Mouse (Mus musculus) heart, postnatal 0 days (tissue): Measurements from ENCODE around the gene Rnase2a. TPM values are rescaled to one million over a fixed set of nuclear protein-coding genes. Genes with fewer than 3 reads are reported as not detected.
"Not testable (repeated sequence)": the region's sequence is repeated elsewhere in the genome, so short reads cannot be mapped to it uniquely, and the experiment has no call there.

Source experiments
- ATAC-seq: fragments of 200-750 bp; cut with Nextera tagmentation; 2 replicates; pipeline ENCODE4 v1.8.0; 2017; ENCODE audit warnings: low read depth, moderate number of reproducible peaks, moderate library complexity; ENCODE audit not compliant: insufficient read depth
- DNase-seq: peaks from one replicate; pipeline ENCODE4 v3.0.0-alpha.2; 2016; ENCODE audit warnings: low spot score
- H3K27ac ChIP-seq: fragments of 300-500 bp; sonication (generic); 2 replicates; pipeline ENCODE4 v1.5.1; 2014; ENCODE audit warnings: low read depth, mild to moderate bottlenecking
- H3K27me3 ChIP-seq: fragments of 300-500 bp; sonication (generic); 2 replicates; pipeline ENCODE4 v1.6.1; 2014; ENCODE audit warnings: low read length, mixed read lengths; ENCODE audit not compliant: control insufficient read depth, insufficient read depth
- H3K36me3 ChIP-seq: fragments of 300-500 bp; sonication (generic); replicated peaks from 2 replicates; pipeline ENCODE4 v1.6.1; 2014; ENCODE audit warnings: low read length, mixed read lengths; ENCODE audit not compliant: control insufficient read depth, insufficient read depth
- H3K4me1 ChIP-seq: fragments of 300-500 bp; sonication (generic); 2 replicates; pipeline ENCODE4 v1.6.1; 2014; ENCODE audit warnings: antibody characterized with exemption; ENCODE audit not compliant: control insufficient read depth, insufficient read depth
- H3K4me2 ChIP-seq: fragments of 300-500 bp; sonication (generic); 2 replicates; pipeline ENCODE4 v1.6.1; 2014; ENCODE audit warnings: low read depth, mild to moderate bottlenecking, low read length, moderate library complexity
- H3K4me3 ChIP-seq: fragments of 300-500 bp; sonication (generic); 2 replicates; pipeline ENCODE4 v1.5.1; 2014; ENCODE audit warnings: low read depth, low read length
- H3K9ac ChIP-seq: fragments of 300-500 bp; sonication (generic); replicated peaks from 2 replicates; pipeline ENCODE4 v1.6.1; 2014; ENCODE audit warnings: low read depth, low read length, mixed read lengths
- H3K9me3 ChIP-seq: fragments of 300-500 bp; sonication (generic); replicated peaks from 2 replicates; pipeline ENCODE4 v1.6.1; 2016; ENCODE audit warnings: low read length; ENCODE audit not compliant: control insufficient read depth
- CTCF ChIP-seq: IDR thresholded peaks from 2 replicates; pipeline ENCODE4 v1.5.1; 2016; ENCODE audit warnings: antibody characterized with exemption, control low read depth, low read depth
- EP300 ChIP-seq: IDR thresholded peaks from 2 replicates; pipeline ENCODE4 v1.6.1; 2016; ENCODE audit warnings: antibody characterized with exemption, low read depth
- WGBS: fragments of 180-500 bp; shearing (Covaris S2); extraction: QIAGEN DNeasy Blood & Tissue Kit; methylation state at CpG from one replicate; pipeline ENCODE4 v1.1.7; 2014; 5-methylcytosine and 5-hydroxymethylcytosine counted together
- polyA plus RNA-seq: library from polyadenylated mRNA; unstranded; fragments of >200 nt; fragmentation: Nextera tagmentation; extraction: Ambion mirVana; gene quantifications from 2 replicates; pipeline ENCODE4 v1.2.1, GENCODE M21; 2015
- total RNA-seq: library from RNA; depleted of rRNA; stranded (reverse); fragments of >200 nt; gene quantifications from 2 replicates; pipeline ENCODE4 v1.2.3, GENCODE M21; 2014; ENCODE audit warnings: low replicate concordance

The Rnase2a gene
- total and polyA plus RNA-seq, 2 experiments from 2014 or later: not detected

DNA sequence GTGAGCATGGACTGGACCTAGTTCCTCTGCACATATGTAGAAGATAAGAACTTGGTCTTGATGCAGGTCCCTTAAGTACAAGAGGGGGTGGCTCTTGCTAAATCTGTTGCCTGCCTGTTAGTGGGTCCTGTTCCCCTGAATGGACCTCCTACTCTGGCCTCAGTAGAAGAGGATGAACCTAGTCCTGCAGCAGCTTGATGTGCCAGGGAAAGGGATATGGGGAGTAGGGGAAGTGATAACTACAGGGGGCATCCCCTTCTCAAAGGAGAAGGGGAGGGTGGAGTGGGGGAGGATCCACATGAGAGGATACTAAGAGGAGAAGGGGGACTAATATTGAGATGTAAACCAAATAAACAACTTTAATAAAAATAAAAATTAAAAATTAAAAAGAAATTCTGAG, 6.5 kb upstream of the Rnase2a start:
- H3K27ac ChIP-seq: no peak overlapping the region
- no peak overlapping the region for H3K9ac ChIP-seq
- DNase-seq (no peak), ATAC-seq (no peak)
- H3K36me3 ChIP-seq: no peaks in the 10 kb centered on the region
- peaks cover 3% of the 10 kb centered on the region; the same call in 1 of the 2 replicates for H3K4me1 ChIP-seq
- no peaks in the 10 kb centered on the region for H3K9me3 ChIP-seq
- no peaks in the 10 kb centered on the region for H3K27me3 ChIP-seq
- TF ChIP-seq CTCF: no peak
- no peak for TF ChIP-seq EP300
- no peak overlapping the region for H3K4me3 ChIP-seq
- no peak overlapping the region for H3K4me2 ChIP-seq

DNA sequence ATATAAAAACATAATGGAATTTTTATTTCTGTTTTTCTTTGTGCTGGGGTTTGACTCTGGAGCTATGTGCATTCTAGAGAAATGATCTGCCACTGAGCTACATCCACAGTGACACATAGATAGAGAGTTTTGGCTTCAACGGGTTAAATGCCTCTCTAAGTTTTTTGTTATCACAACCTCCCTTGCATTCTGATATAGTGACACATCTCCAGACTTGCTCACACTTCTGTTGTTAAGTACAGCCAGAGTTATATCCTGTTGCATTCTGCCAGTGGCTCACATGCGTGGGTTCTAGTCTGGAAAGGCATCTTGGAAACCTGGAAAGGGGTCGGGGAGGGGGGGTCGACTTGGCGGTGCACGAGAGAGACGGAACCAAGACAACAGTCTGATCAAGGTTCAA, 3.8 kb upstream of the Rnase2a start:
- no peak overlapping the region for H3K27ac ChIP-seq
- TF ChIP-seq CTCF (no peak), EP300 (no peak)
- 73% methylated on average over 7 of the region's 7 CpGs for WGBS

DNA sequence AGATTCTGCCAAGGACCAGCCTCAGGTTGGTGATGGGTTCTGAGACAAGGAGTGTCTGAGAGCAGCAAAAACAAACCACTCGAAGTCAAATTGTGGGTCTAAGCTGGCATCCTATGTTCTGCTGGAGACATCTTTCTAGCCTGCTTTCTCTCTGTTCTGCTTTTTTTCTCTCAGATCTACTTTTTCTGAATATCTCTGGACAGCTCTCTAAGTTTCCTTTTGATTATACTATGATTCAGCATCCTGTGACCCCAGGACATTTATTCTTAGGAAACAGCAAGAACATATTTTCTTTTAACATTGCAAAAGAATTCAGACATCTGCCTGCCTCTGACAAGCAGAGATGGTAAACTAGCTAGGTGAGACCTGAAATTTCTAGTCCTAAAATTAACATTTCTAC, 2.3 kb downstream of the Rnase2a start:
- no peak for DNase-seq
- 72% methylated on average over 1 of the region's 1 CpGs for WGBS

More for the DNA sequence above, 3.8 kb upstream of the Rnase2a start:
- H3K4me1 ChIP-seq: no peaks in the 10 kb centered on the region
- H3K4me2 ChIP-seq: no peak overlapping the region
- H3K9me3 ChIP-seq: no peaks in the 10 kb centered on the region
- no peak overlapping the region for H3K4me3 ChIP-seq
- no peaks in the 10 kb centered on the region for H3K36me3 ChIP-seq
- H3K27me3 ChIP-seq: no peaks in the 10 kb centered on the region
- ATAC-seq (no peak), DNase-seq (no peak)
- no peak overlapping the region for H3K9ac ChIP-seq

DNA sequence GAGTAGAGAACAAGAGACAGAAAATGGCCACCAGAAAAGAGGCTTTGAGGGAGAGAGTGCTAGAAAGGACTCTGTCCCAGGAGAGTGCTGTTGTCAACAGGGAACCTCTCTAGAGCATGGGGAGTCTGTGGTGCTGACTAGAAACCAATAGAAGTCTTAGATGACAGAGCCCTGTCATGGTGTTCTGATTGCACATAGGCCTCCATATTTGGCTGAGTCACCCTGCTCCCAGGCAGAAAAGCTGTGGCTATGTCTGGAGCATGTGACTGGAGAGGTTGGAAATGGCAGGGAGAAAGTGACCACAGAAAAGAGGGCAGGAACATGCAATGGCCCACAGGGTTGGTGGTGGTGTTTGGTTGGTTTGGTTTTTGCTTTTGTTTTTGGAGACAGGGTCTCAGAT, 3.7 kb downstream of the Rnase2a start:
- H3K36me3 ChIP-seq, H3K4me3 ChIP-seq, H3K27ac ChIP-seq, H3K27me3 ChIP-seq, DNase-seq, H3K9me3 ChIP-seq, H3K4me1 ChIP-seq, H3K9ac ChIP-seq, H3K4me2 ChIP-seq, ATAC-seq: not testable (repeated sequence)

More for the DNA sequence above, 2.3 kb downstream of the Rnase2a start:
- H3K9me3 ChIP-seq: no peaks in the 10 kb centered on the region
- no peaks in the 10 kb centered on the region for H3K27me3 ChIP-seq
- no peaks in the 10 kb centered on the region for H3K4me1 ChIP-seq
- H3K4me2 ChIP-seq: no peak overlapping the region
- H3K36me3 ChIP-seq: no peaks in the 10 kb centered on the region
- no peak overlapping the region for H3K9ac ChIP-seq
- no peak for TF ChIP-seq CTCF
- no peak overlapping the region for H3K4me3 ChIP-seq
- no peak for ATAC-seq
- H3K27ac ChIP-seq: no peak overlapping the region

DNA sequence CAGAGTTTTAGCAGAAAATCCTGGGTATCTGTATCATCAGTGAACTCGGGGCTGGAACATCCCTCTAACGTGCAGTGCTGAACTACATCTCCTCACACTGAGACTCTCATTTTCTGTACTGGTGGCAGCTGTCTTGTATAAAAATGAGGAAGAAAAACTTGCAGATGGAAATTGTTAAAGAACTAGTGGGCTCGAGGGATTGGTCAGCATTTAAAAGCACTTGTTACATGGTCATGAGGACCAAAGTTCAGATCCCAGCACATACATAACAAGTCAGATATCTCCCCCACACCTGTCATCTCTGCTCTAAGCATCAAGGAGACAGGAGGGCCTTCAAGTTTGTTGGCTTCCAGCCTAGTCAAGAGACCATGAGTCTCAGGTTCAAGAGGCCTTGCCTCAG, 5.6 kb downstream of the Rnase2a start:
- ATAC-seq: no peak
- no peak overlapping the region for H3K27ac ChIP-seq
- no peaks in the 10 kb centered on the region for H3K36me3 ChIP-seq
- no peaks in the 10 kb centered on the region for H3K27me3 ChIP-seq
- no peaks in the 10 kb centered on the region for H3K9me3 ChIP-seq
- WGBS: 60% methylated on average over 3 of the region's 3 CpGs
- H3K9ac ChIP-seq: no peak overlapping the region
- H3K4me1 ChIP-seq: no peaks in the 10 kb centered on the region
- no peak for DNase-seq
- H3K4me3 ChIP-seq: no peak overlapping the region
- no peak overlapping the region for H3K4me2 ChIP-seq
- no peak for TF ChIP-seq CTCF
- no peak for TF ChIP-seq EP300

DNA sequence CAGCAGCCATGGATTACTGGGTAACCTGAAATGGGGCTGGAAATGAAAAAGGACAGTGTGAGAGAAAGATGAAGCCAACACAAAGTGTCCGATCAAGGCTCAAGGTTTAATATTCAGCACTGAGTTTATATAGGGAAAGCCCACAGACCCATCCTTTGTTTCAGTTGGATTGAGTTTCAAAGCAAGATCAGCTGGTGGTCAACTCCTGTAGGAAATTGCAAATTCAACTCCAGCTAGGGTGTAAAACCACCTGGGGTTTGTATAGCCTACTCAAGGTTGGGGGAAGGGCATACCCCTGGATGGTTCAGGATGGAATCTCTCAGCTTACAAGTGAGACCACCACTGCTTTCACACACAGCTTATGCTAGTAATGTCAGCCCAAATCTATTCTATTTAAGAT, 8.2 kb downstream of the Rnase2a start:
- no peak for TF ChIP-seq EP300
- TF ChIP-seq CTCF: no peak
- H3K27ac ChIP-seq: no peak overlapping the region
- H3K27me3 ChIP-seq: no peaks in the 10 kb centered on the region
- no peaks in the 10 kb centered on the region for H3K9me3 ChIP-seq
- H3K4me1 ChIP-seq: no peaks in the 10 kb centered on the region
- no peak for DNase-seq
- 79% methylated on average over 1 of the region's 1 CpGs for WGBS
- ATAC-seq: no peak
- no peak overlapping the region for H3K4me2 ChIP-seq
- no peak overlapping the region for H3K4me3 ChIP-seq
- H3K36me3 ChIP-seq: no peaks in the 10 kb centered on the region
- H3K9ac ChIP-seq: no peak overlapping the region
